Mouse (Mus musculus): ENCODE data around the gene Pan3.

DNA sequence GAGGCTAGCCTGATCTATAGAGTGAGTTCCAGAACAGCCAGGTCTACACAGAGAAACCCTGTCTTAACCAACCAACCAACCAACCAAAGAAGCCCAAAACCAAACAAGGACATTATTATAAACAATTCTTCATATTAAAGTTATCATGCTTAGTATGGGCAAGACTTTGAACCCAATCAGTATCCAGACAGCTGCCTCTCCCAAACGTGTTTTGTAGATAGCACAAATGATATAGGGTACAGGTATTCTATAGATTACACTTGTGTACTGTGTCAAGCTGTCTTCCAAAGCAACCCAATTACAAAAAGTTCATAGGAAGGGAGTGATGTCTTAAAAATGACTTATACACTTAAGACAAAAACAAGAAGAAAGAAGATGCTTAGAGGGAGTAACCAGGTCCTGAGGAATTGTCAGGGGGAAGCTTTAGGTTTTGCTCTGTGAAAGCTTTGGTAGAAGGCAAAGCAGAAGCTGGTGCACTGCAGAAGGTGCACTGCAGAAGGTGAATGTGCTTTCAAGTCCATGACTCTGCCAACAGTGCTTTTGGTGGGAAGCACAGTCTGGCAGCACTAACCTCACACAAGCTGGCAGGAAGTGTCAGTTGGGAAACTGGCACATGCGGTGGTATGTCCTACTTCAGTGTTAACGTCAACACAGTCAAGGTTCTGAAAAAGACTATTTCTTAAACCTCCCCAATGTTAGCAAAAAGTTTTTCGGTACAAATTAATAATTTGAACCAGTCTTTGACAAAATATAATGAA lies 3.7 kb upstream of the Pan3 start:
- TF ChIP-seq CTCF (IDR thresholded peaks at IDR 0.05; ENCODE audit: low read depth) (no peak), EP300 (IDR thresholded peaks at IDR 0.05; ENCODE audit: low read depth) (no peak)

All from heart, postnatal 0 days (tissue).